Mouse (Mus musculus) liver, embryonic 18 days (tissue): ENCODE results near the gene Mvb12a. TPM values are rescaled to one million over a fixed set of nuclear protein-coding genes. Genes with fewer than 3 reads are reported as not detected.

ENCODE experiments used
- polyA plus RNA-seq: library from polyadenylated mRNA; depleted of rRNA; stranded (reverse); fragments of >200 nt; gene quantifications from 2 replicates; pipeline ENCODE4 v1.2.3, GENCODE M21; 2012; rRNA removed

The Mvb12a gene
- 46.5 and 48.2 TPM in 2 replicates for polyA plus RNA-seq

DNA sequence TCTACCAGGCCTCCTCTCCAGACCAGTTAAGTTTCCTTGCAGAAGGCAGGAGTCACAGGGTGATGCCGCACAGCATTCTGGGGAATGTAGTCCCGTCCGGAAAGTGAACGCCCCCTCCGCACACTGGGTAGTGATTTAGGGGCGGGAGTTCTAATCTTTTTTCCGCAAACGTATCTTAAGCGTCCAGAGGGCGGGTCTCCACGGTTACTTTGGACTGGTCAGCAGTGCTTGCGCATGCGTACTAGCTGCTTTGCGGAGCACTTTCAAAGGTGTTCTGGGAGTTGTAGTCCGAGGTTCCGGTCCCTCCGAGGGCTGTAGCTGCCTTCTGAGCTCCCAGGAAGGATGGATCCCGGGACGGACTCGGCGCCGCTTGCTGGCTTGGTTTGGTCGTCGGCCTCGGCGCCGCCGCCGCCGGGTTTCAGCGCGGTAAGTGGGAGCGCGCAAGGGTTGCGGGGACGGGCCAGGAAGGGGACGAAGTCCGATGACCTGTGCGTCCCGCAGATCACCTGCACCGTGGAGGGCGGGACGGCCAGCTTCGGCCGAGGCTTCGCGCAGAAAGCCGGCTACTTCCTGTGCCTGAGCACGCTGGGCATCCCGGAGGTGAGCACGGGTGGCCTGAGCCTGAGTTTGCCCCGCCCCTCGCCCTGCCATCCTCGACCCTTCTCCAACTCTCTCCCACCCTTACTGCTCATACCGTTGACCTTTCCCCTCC, at the start of gene Mvb12a:
Gene Mvb12a (plus strand): TSS at position 291 of the 712 bp plus-strand sequence.

DNA sequence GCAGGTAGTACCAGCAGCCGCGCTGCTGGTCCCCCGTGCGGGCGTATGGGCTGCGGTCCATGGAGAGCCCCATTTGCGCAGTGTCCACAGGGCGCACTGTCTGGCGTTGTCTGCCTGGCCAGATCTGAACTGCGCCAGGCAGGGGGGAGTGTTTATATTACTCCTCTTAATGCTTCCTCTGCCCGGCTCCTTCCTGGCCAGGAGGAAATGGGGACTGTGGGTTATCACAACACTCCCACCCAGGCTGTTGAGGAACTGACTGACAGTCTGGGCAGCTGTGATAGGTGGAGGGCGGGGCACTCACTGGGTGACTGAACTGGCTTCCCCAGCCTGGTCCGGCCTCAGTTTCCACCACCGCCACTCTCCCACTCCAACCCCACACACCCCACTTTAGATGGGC, 31.1 kb upstream of the Mvb12a start, which contains the start of gene Plvap:
Gene Plvap (minus strand): TSS at position 109 of the 400 bp plus-strand sequence.

DNA sequence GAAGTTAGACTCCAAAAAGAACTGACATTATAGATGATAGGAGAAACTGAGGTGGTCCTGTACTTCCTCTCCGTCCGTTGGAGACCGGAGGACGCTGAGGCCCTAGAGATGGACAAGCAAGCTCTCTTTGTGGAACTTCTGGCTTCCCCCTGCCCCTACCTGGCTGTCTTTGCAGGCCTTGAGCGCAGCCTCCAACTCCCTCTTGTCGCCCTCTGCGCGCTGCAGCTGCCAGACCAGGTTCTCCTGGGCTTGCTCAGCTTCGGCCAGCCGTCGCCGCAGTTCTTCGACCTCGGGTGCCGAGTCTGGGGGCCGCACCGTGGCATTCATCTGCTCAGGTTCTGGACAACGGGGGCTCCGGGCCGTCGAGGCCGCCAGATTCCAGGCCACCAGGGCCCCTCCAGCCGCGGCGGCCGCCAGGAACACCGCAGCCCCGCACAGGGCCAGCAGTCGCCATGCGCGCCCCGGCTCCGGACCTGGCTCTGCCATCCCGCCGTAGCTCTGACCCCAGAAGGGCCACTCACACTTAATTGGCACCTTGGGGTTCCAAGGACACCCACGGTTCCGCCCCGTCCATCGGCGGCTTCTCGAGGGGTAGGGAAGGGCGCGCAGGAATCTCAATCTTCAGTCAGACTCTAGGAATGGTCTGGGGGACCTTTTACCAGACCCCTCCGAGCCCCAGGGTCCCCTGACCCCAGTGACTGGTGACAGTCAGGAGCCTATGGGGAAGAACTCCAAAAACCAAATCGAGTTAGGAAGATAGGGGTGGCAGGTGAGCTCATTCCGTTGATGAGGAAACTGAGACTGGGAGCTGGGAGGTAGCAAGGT, 17.3 kb upstream of the Mvb12a start, which contains the start of gene Ccdc194:
Gene Ccdc194 (minus strand): TSS at position 486 of the 825 bp plus-strand sequence.

DNA sequence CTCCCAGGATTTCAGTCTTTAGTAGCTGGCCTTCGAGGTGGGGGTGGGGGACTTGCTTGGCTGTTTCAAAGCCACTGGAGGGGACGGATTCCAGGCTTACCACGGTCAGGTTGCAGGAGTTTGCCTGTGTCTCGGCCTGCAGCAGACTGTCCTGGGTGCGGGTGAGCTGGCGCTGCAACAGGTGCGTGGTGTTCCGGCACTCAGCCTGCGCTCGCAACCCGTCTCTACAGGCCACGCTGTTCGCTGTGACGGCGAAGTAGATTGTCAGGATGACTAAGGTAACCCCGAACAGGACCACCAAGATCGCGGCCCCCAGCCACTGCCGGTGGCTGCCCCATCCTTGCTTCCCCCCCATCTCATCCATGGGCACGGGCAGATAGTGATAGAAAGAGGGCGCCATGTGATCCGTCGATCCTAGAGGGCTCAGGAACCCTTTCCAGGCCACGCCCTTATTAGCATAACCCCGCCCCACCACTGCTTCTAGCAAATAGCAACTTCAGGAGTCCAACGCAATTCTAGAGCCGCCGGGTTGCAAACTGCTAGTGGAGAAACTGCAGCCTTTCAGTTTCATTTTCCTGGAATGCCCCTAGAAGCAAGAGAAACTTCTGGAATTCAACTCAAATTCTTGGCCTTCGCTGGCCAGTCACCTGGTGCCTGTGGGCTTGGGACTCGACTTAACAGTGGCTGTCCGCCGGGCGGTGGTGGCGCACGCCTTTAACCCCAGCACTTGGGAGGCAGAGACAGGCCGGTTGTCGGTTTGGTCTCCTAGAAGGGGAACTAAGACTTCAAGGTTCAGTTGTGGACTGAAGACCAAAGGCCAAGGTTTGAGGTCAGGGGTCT, 5.5 kb upstream of the Mvb12a start, which contains the start of gene Bst2:
Gene Bst2 (minus strand): TSS at position 429 of the 840 bp plus-strand sequence.

DNA sequence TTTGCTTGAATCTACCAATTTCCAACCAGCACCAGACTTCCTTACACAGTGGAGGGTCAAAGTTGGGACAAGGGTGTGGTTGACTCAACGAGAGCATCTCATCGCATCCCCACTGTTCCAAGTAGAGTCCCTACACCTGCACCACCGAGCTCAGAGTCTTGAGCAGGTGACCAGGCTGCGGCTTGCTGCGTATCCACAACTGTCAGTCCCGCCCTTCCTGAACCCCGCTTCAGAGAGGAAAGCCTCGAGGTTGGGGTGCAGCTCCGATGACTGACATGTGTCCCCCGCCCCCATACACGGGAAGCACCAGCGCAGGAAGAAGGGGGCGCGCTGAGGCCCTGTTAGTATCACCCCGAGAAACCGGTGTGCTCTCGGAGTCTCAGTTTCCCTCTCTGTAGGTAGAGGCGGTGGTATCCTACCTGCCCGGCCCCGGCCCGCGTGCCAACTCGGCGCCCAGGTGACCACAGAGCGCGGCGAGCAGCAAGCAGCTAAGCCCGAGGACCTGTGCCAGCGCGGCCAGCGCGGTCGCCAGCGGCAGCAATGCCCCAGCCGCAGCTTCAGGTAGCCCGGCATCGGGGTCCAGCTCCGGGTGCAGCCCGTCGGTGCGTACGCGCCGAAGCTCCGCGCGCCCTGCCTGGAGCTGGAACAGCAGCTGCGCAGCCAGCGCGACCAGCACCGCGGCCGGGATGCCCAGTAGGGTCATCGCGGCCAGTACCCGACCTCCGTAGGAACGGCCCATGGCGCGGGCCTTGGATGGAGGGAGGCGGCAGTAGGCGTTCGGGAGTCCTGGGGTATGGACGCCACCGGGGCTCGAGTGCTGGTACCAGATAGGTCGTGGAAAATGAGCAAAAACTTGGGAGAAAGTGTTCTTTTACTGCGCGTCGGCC, 15.6 kb downstream of the Mvb12a start, which contains the start of gene Tmem221:
Gene Tmem221 (minus strand): TSS at position 801 of the 887 bp plus-strand sequence.

GRCm38 (mm10) chr8:71566501-71566900, 23.8 kb downstream of the Mvb12a start, which contains the start of gene Nxnl1:
TSS of gene Nxnl1 (minus strand) at chr8:71566601.

GRCm38 (mm10) chr8:71568387-71568937, 25.7 kb downstream of the Mvb12a start, which contains the start of gene Slc27a1:
TSS of gene Slc27a1 (plus strand) at chr8:71568882.

DNA sequence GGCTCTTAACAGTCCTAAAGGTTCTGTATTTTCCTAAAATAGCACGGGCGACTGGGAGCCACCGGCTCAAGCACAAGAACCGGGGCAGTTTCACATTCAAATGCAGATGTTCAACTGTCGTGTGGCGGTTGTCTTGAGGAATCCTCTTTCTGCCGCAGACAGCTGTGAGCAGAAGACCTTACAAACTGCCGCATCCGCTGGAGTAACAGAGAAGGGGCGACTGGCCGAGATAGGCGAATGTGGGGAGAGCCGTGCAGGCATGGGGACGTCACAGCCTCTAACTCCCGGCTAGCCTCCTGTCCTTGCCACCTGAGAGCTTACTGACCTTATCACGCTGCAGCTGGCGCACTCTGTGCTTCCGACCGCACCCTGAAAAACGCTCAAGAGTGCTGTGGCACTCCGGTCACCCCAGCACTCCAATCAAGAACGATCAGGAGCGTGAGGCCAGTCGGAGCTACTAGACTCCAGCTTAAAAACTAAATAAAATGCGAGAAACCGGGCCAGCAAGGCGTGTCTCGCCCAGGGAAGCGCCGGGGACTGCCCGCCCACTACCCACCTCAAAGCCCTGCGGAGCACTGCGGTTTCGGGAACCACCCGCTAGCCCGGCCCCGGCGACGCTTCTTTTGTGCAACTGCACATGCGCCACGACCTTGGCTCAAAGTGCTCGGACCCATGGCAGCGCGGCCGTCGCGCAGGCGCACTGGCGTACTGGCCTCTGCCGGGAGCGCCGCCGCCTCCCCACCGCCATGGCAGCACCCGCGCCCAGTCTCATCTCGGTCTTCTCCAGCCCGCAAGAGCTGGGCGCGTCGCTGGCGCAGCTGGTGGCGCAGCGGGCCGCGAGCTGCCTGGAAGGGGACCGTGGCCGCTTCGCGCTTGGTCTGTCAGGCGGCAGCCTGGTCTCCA, 49.0 kb downstream of the Mvb12a start, which contains the start of gene Pgls:
Gene Pgls (plus strand): TSS at position 706 of the 903 bp plus-strand sequence.

DNA sequence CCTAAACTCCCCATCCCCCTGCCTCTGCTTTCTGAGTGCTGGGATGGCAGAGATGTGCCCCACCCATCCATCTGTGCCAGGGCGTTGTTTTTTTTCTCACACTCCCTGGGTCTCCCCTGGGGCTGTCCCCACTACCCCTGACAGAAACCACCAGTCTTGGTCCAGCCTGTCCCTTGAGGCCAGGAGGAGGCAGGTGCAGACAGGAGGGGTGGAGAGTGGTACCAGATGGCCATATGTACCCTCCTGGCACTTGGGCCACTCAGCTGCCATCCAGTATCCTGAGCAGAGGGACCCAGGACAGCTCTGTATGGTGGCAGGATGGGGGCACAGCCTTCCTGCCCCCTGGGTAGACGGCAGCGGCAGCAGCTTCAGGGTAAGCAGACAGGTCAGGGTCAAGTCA, 54.7 kb downstream of the Mvb12a start, which contains the start of gene Fam129c:
Gene Fam129c (plus strand): TSS at position 198 of the 400 bp plus-strand sequence.

Other genes with a start within 250 kb of the Mvb12a start
- 58.7 and 64.8 TPM in 2 replicates for gene Use1, start 176.1 kb upstream of the Mvb12a start, polyA plus RNA-seq
- gene Ocel1, start 171.6 kb upstream of the Mvb12a start, polyA plus RNA-seq: 3.7 and 3.9 TPM in 2 replicates
- gene Nr2f6, start 161.0 kb upstream of the Mvb12a start, polyA plus RNA-seq: 41.6 and 43.5 TPM in 2 replicates
- gene Ushbp1, start 147.1 kb upstream of the Mvb12a start, polyA plus RNA-seq: 7.7 and 10.4 TPM in 2 replicates
- gene Babam1, start 146.1 kb upstream of the Mvb12a start, polyA plus RNA-seq: 52.9 and 54.8 TPM in 2 replicates
- gene Ankle1, start 136.9 kb upstream of the Mvb12a start, polyA plus RNA-seq: 20.7 and 26.6 TPM in 2 replicates
- gene Abhd8, start 79.3 kb upstream of the Mvb12a start, polyA plus RNA-seq: 5.5 and 5.9 TPM in 2 replicates
- 40.1 and 49.6 TPM in 2 replicates for gene Mrpl34, start 78.0 kb upstream of the Mvb12a start, polyA plus RNA-seq
- gene Dda1, start 73.7 kb upstream of the Mvb12a start, polyA plus RNA-seq: 20.9 and 21.3 TPM in 2 replicates
- gene Ano8, start 57.0 kb upstream of the Mvb12a start, polyA plus RNA-seq: 1.9 and 2.2 TPM in 2 replicates
- 7.7 and 9.4 TPM in 2 replicates for gene Gtpbp3, start 54.8 kb upstream of the Mvb12a start, polyA plus RNA-seq
- gene Plvap, start 31.2 kb upstream of the Mvb12a start, polyA plus RNA-seq: 22.0 and 24.1 TPM in 2 replicates
- gene Ccdc194, start 17.2 kb upstream of the Mvb12a start, polyA plus RNA-seq: 0.16 and 0.24 TPM in 2 replicates
- 137 and 184 TPM in 2 replicates for gene Bst2, start 5.5 kb upstream of the Mvb12a start, polyA plus RNA-seq
- gene Tmem221, start 15.9 kb downstream of the Mvb12a start, polyA plus RNA-seq: 0.49 and 0.64 TPM in 2 replicates
- not detected in 2 replicates for gene Nxnl1, start 23.7 kb downstream of the Mvb12a start, polyA plus RNA-seq
- gene Slc27a1, start 26.0 kb downstream of the Mvb12a start, polyA plus RNA-seq: 6.8 and 7.5 TPM in 2 replicates
- gene Pgls, start 49.3 kb downstream of the Mvb12a start, polyA plus RNA-seq: 63.9 and 74.3 TPM in 2 replicates
- gene Fam129c, start 54.7 kb downstream of the Mvb12a start, polyA plus RNA-seq: 5.4 and 6.2 TPM in 2 replicates
- gene Colgalt1, start 68.1 kb downstream of the Mvb12a start, polyA plus RNA-seq: 49.9 and 57.5 TPM in 2 replicates
- 0.29 and 0.43 TPM in 2 replicates for gene Unc13a, start 128.8 kb downstream of the Mvb12a start, polyA plus RNA-seq
- 5.2 and 6.9 TPM in 2 replicates for gene Jak3, start 133.4 kb downstream of the Mvb12a start, polyA plus RNA-seq
- gene Insl3, start 146.3 kb downstream of the Mvb12a start, polyA plus RNA-seq: 2.1 and 2.4 TPM in 2 replicates
- 2.1 and 2.2 TPM in 2 replicates for gene B3gnt3, start 158.9 kb downstream of the Mvb12a start, polyA plus RNA-seq
- 22.6 and 26.5 TPM in 2 replicates for gene Fcho1, start 182.8 kb downstream of the Mvb12a start, polyA plus RNA-seq